Mouse (Mus musculus): ENCODE results near the gene D030056L22Rik.

GRCm38 (mm10) chr19:18749598-18750339 lies 36.8 kb downstream of the D030056L22Rik start, which contains the start of gene Trpm6:
- TF ChIP-seq GATA1 (IDR thresholded peaks at IDR 0.05; ENCODE audit: borderline replicate concordance, low read length) (no peak), FLI1 (IDR thresholded peaks at IDR 0.05; ENCODE audit: low read length) (no peak)

All from megakaryocyte, embryonic 14.5 days (primary cell).